Mouse (Mus musculus) left cerebral cortex, postnatal 36 days (tissue): ENCODE data around the gene Brd3. TPM values are rescaled to one million over a fixed set of nuclear protein-coding genes. Genes with fewer than 3 reads are reported as not detected.
A peak's percentile ranks its signal among the peaks of the same experiment; 100 is the strongest.
"Not testable (repeated sequence)": the region's sequence is repeated elsewhere in the genome, so short reads cannot be mapped to it uniquely, and the experiment has no call there.

Experiments
- DNase-seq, 2 experiments: peaks; one replicate each; pipeline ENCODE4 v3.0.0; 2021 to 2022; ENCODE audit warnings: low spot score in 2 of 2, mixed read lengths in 1 of 2
- intact Hi-C: fragments of 180-260 bp; cut with DNase I; formaldehyde crosslinking; loops from one replicate; pipeline ENCODE4 v1.15.1; 2025
- total RNA-seq, 2 experiments: library from RNA; stranded (reverse); gene quantifications; 2 replicates each; pipeline ENCODE4 v1.2.3; 2021

The Brd3 gene
- total RNA-seq, 2 experiments from 2014 or later = 43.0 to 56.9 TPM

GRCm38 (mm10) chr2:27514639-27515328 lies 7.3 kb upstream of the Brd3 start, which contains the start of gene Wdr5:
Gene Wdr5 (plus strand): TSS chr2:27515157.
- intact Hi-C loops = loop anchor here (1.0 to 5.0 kb wide), 2 partner anchors 39 to 232 kb away; no protein-coding TSS in a partner anchor
- DNase-seq = peak; percentile 97 to 98

- peak in 1 of 2 experiments; percentile 10 for DNase-seq
Observed at GRCm38 (mm10) chr2:27513861-27514260, 6.4 kb upstream of the Brd3 start.

GRCm38 (mm10) chr2:27512909-27513308 lies 5.4 kb upstream of the Brd3 start:
- intact Hi-C loops = no loop called here
- no peak for DNase-seq

More at GRCm38 (mm10) chr2:27513861-27514260, 6.4 kb upstream of the Brd3 start:
- intact Hi-C loops = no loop called here

- DNase-seq = no peak
- intact Hi-C loops = no loop called here
Observed at GRCm38 (mm10) chr2:27510706-27511105, 3.2 kb upstream of the Brd3 start.

- intact Hi-C loops, DNase-seq: not testable (repeated sequence)
Observed at GRCm38 (mm10) chr2:27506658-27507057, 804 bp downstream of the Brd3 start.

- no peak for DNase-seq
- intact Hi-C loops = no loop called here
Observed at GRCm38 (mm10) chr2:27505539-27505938, 1.9 kb downstream of the Brd3 start.

- intact Hi-C loops = no loop called here
- DNase-seq = no peak
Observed at GRCm38 (mm10) chr2:27504113-27504885, 3.2 kb downstream of the Brd3 start.

GRCm38 (mm10) chr2:27496391-27497028 lies 11.0 kb downstream of the Brd3 start:
- DNase-seq = no peak
- intact Hi-C loops = no loop called here

- DNase-seq = no peak
- intact Hi-C loops = no loop called here
Observed at GRCm38 (mm10) chr2:27493971-27494370, 13.5 kb downstream of the Brd3 start.

GRCm38 (mm10) chr2:27490939-27491338 lies 16.5 kb downstream of the Brd3 start:
- intact Hi-C loops = no loop called here
- no peak for DNase-seq

- intact Hi-C loops = no loop called here
- DNase-seq = no peak
Observed at GRCm38 (mm10) chr2:27488362-27488761, 19.1 kb downstream of the Brd3 start.

- intact Hi-C loops = no loop called here
- DNase-seq = no peak
Observed at GRCm38 (mm10) chr2:27487336-27488049, 20.0 kb downstream of the Brd3 start.

- intact Hi-C loops = no loop called here
- DNase-seq = no peak
Observed at GRCm38 (mm10) chr2:27486725-27487124, 20.7 kb downstream of the Brd3 start.

GRCm38 (mm10) chr2:27482265-27482861 lies 25.1 kb downstream of the Brd3 start:
- intact Hi-C loops = no loop called here
- DNase-seq = no peak

GRCm38 (mm10) chr2:27480367-27480766 lies 27.1 kb downstream of the Brd3 start:
- no peak for DNase-seq
- intact Hi-C loops = no loop called here

GRCm38 (mm10) chr2:27479821-27480220 lies 27.6 kb downstream of the Brd3 start:
- intact Hi-C loops = no loop called here

GRCm38 (mm10) chr2:27476303-27477192 lies 30.9 kb downstream of the Brd3 start:
- no peak for DNase-seq
- intact Hi-C loops = no loop called here

More at GRCm38 (mm10) chr2:27479821-27480220, 27.6 kb downstream of the Brd3 start:
- no peak for DNase-seq
